Mouse (Mus musculus): ENCODE measurements around the gene Nanos2. TPM values are rescaled to one million over a fixed set of nuclear protein-coding genes. Genes with fewer than 3 reads are reported as not detected.
A peak's percentile ranks its signal among the peaks of the same experiment; 100 is the strongest.

The Nanos2 gene
- 2.1 and 2.7 TPM in 2 replicates for polyA plus RNA-seq (2012; rRNA removed)

GRCm38 (mm10) chr7:18987100-18987499 lies at the start of gene Nanos2:
Gene Nanos2 (plus strand): TSS chr7:18987400.
- TF ChIP-seq POLR2A (IDR thresholded peaks at IDR 0.05; ENCODE audit: borderline replicate concordance, extremely low read depth, insufficient read depth, insufficient read length, poor library complexity, severe bottlenecking) (no peak), CTCF (IDR thresholded peaks at IDR 0.05; ENCODE audit: borderline replicate concordance, extremely low read depth, insufficient read depth, insufficient read length) (no peak)
- DNase-seq (ENCODE audit: low read depth): no peak

GRCm38 (mm10) chr7:18942376-18942775 lies 44.8 kb upstream of the Nanos2 start:
- TF ChIP-seq POLR2A (IDR thresholded peaks at IDR 0.05; ENCODE audit: borderline replicate concordance, extremely low read depth, insufficient read depth, insufficient read length, poor library complexity, severe bottlenecking) (no peak), CTCF (IDR thresholded peaks at IDR 0.05; ENCODE audit: borderline replicate concordance, extremely low read depth, insufficient read depth, insufficient read length) (no peak)
- DNase-seq (ENCODE audit: low read depth): peak; percentile 90

- TF ChIP-seq POLR2A (IDR thresholded peaks at IDR 0.05; ENCODE audit: borderline replicate concordance, extremely low read depth, insufficient read depth, insufficient read length, poor library complexity, severe bottlenecking) (no peak), CTCF (IDR thresholded peaks at IDR 0.05; ENCODE audit: borderline replicate concordance, extremely low read depth, insufficient read depth, insufficient read length) (no peak)
- peak; percentile 40 for DNase-seq (ENCODE audit: low read depth)
These were observed 44.4 kb upstream of the Nanos2 start for GRCm38 (mm10) chr7:18942815-18943214.

- DNase-seq (ENCODE audit: low read depth): no peak
- no peak for TF ChIP-seq CTCF (IDR thresholded peaks at IDR 0.05; ENCODE audit: borderline replicate concordance, extremely low read depth, insufficient read depth, insufficient read length)
- no peak for TF ChIP-seq POLR2A (IDR thresholded peaks at IDR 0.05; ENCODE audit: borderline replicate concordance, extremely low read depth, insufficient read depth, insufficient read length, poor library complexity, severe bottlenecking)
These were observed 39.0 kb upstream of the Nanos2 start for GRCm38 (mm10) chr7:18948151-18948550.

GRCm38 (mm10) chr7:18949781-18950522 lies 37.2 kb upstream of the Nanos2 start:
- TF ChIP-seq POLR2A (IDR thresholded peaks at IDR 0.05; ENCODE audit: borderline replicate concordance, extremely low read depth, insufficient read depth, insufficient read length, poor library complexity, severe bottlenecking) (no peak), CTCF (IDR thresholded peaks at IDR 0.05; ENCODE audit: borderline replicate concordance, extremely low read depth, insufficient read depth, insufficient read length) (no peak)

GRCm38 (mm10) chr7:18950523-18951315 lies 36.5 kb upstream of the Nanos2 start:
- TF ChIP-seq POLR2A (IDR thresholded peaks at IDR 0.05; ENCODE audit: borderline replicate concordance, extremely low read depth, insufficient read depth, insufficient read length, poor library complexity, severe bottlenecking) (no peak), CTCF (IDR thresholded peaks at IDR 0.05; ENCODE audit: borderline replicate concordance, extremely low read depth, insufficient read depth, insufficient read length) (no peak)
- peak; percentile 89 for DNase-seq (ENCODE audit: low read depth)

More at GRCm38 (mm10) chr7:18949781-18950522, 37.2 kb upstream of the Nanos2 start:
- DNase-seq (ENCODE audit: low read depth): peak; percentile 98

- TF ChIP-seq CTCF (IDR thresholded peaks at IDR 0.05; ENCODE audit: borderline replicate concordance, extremely low read depth, insufficient read depth, insufficient read length): no peak
- TF ChIP-seq POLR2A (IDR thresholded peaks at IDR 0.05; ENCODE audit: borderline replicate concordance, extremely low read depth, insufficient read depth, insufficient read length, poor library complexity, severe bottlenecking): no peak
- no peak for DNase-seq (ENCODE audit: low read depth)
These were observed 35.8 kb upstream of the Nanos2 start for GRCm38 (mm10) chr7:18951397-18951796.

GRCm38 (mm10) chr7:18957569-18958383 lies 29.4 kb upstream of the Nanos2 start:
- TF ChIP-seq CTCF (IDR thresholded peaks at IDR 0.05; ENCODE audit: borderline replicate concordance, extremely low read depth, insufficient read depth, insufficient read length): 0 out of 2 replicates have a peak, but pooled peaks have one; percentile 12
- no peak for TF ChIP-seq POLR2A (IDR thresholded peaks at IDR 0.05; ENCODE audit: borderline replicate concordance, extremely low read depth, insufficient read depth, insufficient read length, poor library complexity, severe bottlenecking)
- peak; percentile 79 for DNase-seq (ENCODE audit: low read depth)

GRCm38 (mm10) chr7:18958384-18958766 lies 28.8 kb upstream of the Nanos2 start:
- TF ChIP-seq POLR2A (IDR thresholded peaks at IDR 0.05; ENCODE audit: borderline replicate concordance, extremely low read depth, insufficient read depth, insufficient read length, poor library complexity, severe bottlenecking) (no peak), CTCF (IDR thresholded peaks at IDR 0.05; ENCODE audit: borderline replicate concordance, extremely low read depth, insufficient read depth, insufficient read length) (no peak)
- peak; percentile 31 for DNase-seq (ENCODE audit: low read depth)

GRCm38 (mm10) chr7:18959446-18959845 lies 27.8 kb upstream of the Nanos2 start:
- no peak for DNase-seq (ENCODE audit: low read depth)
- TF ChIP-seq POLR2A (IDR thresholded peaks at IDR 0.05; ENCODE audit: borderline replicate concordance, extremely low read depth, insufficient read depth, insufficient read length, poor library complexity, severe bottlenecking) (no peak), CTCF (IDR thresholded peaks at IDR 0.05; ENCODE audit: borderline replicate concordance, extremely low read depth, insufficient read depth, insufficient read length) (no peak)

All from brain, embryonic 14.5 days (tissue).